Mouse (Mus musculus): ENCODE results near the gene Cd209f.
"Not testable (repeated sequence)": the region's sequence is repeated elsewhere in the genome, so short reads cannot be mapped to it uniquely, and the experiment has no call there.

Cd209f gene

DNA sequence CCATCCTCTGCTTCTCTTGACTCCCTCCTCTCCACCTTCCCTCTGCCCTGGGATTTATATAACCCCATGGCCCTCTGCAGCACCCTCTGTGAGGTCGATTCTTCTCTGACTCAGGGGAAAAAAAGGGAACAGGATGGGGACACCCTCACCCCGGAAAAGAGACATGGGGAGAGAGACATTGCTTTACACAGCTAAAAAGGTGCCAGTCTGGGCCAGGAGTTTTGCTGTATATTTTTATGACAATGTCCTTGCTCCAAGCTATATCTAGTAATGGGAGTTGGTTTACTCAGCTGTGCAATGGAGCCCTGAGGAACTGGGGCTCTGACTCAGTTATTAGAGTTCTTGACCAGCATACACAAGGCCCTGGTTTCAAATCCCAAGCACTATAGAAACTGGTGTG lies at the start of gene Cd209f:
Gene Cd209f, minus strand, starts transcription at position 101 of the 400 bp plus-strand sequence.
- not testable (repeated sequence) for DNase-seq (ENCODE audit: low spot score)

DNA sequence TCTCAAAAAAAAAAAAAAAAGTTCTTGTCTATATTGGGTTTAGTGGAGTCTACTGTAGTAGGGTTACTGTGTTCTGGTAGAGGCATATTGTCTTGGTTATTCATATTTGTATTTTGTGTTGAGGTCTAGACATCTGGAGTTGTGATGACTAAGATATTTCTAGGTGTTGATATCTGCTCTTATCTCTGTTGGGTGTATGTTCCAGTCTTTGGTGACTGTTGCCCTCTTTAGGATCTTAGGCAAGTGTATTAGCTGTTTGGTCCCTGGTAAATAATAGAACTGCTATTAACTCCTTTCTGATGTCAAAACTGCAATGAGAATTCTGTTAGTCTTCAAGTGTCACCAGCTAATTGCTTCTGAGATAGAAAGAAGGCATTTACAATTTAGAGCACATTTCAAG lies 49.2 kb upstream of the Cd209f start:
- DNase-seq (ENCODE audit: low spot score) = no peak

DNA sequence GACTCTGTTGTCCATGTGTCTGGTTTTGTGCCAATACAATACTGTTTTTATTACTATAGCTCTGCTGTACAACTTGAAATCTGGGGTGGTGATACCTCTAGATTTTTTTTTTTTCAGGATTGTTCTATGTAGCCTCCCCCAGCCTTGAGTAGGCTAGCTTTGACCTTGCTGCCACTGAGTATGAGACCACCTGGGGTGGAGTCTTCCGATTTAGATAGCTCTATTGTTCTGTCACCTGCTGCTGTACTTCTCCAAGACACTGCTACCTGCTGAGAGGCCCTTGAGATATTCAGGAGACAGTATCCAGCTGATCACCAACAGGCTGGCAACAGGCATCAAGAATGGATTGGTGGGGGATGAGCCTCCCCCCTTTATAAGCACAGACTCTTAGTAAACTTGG lies 41.6 kb upstream of the Cd209f start:
- DNase-seq (ENCODE audit: low spot score) = no peak

DNA sequence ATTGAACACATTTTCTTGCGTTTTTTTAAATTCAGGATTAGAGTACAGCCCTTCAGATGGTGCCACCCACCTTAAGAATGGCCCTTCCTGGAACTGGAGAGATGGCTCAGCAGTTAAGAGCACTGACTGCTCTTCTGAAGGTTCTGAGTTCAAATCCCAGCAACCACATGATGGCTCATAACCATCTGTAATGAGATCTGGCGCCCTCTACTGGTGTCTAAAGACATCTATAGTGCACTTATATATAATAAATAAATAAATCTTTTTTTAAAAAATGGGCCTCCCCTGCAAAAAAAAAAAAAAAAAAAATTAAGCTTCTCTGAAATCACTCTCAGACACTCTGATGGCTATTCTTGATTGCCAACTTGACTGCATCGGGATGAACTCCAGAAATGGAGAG lies 36.1 kb upstream of the Cd209f start:
- no peak for DNase-seq (ENCODE audit: low spot score)

DNA sequence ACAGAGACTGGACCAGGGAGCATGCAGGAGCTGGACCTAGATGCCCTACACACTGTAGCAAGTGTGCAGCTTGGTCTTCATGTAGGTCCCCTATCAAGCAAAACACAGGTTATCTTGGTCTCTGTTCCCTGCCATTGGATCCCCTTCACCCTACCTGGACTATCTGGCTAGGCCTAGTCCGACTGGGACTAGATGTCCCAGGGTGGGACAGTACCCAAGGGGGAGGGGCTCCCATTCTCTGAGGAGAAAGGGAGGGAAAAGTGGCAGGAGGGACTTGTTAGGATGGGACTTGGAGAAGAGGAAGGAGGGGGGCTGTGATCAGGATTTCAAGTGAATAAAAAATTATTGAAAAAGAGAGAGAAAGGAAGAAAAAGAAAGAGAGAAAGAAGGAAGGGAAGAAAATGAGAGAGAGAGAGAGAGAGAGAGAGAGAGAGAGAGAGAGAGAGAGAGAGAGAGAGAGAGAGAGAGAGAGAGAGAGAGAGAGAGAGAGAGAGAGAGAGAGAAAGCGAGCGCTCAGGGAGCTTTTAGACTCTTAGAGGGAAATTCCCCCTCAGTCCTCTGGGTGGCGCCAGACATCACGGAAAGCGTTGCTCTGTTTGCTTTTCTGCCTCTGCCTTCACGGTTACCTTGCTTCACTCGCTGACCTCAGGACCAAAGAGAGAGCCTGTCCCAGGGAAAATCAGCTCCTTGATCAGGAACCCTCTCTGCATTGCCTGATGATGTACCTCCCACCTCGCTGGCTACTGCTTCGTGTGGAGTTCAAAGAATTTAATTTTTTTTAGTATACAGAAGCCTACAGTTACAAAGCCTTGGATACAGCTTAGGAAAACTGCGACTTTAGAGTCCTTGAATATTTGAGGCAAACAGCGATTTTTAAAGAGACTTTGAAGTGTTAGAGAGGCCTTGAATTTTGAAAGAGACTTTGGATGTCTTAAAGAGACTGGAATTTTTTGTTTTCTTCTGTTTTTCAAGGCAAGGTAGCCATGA lies 34.3 kb upstream of the Cd209f start:
- DNase-seq (ENCODE audit: low spot score) = peak; percentile 58

DNA sequence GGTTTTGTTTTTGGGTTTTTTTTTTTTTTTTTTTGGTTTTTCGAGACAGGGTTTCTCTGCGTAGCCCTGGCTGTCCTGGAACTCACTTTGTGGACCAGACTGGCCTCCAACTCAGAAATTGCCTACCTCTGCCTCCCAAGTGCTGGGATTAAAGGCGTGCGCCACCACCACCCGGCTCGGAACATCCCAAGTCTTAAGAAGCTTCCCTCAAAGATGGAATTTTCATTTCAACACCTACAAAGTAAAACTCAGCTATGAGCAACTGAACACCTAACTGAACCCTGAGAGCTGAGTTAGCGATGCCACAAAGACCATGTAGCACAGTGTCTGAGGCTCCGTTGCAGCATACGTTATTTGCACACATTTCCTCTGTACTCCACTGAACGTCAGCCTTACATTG lies 28.2 kb upstream of the Cd209f start, which contains the start of gene Cd209g:
Gene Cd209g, plus strand, starts transcription at position 301 of the 400 bp plus-strand sequence.
- DNase-seq (ENCODE audit: low spot score) = no peak

DNA sequence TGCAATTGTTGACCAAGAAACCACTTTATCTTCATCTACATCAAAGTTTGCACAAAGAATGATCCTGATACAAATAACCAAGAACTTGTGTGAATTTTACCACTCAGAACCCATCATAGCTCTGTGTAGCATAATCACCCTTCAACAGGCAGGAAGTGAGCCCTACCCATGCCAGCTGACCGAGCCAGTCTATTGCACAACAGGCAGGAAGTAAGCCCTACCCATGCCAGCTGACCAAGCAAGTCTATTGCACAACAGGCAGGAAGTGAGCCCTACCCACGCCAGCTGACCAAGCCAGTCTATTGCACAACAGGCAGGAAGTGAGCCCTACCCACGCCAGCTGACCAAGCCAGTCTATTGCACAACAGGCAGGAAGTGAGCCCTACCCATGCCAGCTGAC lies 17.1 kb downstream of the Cd209f start:
- not testable (repeated sequence) for DNase-seq (ENCODE audit: low spot score)

DNA sequence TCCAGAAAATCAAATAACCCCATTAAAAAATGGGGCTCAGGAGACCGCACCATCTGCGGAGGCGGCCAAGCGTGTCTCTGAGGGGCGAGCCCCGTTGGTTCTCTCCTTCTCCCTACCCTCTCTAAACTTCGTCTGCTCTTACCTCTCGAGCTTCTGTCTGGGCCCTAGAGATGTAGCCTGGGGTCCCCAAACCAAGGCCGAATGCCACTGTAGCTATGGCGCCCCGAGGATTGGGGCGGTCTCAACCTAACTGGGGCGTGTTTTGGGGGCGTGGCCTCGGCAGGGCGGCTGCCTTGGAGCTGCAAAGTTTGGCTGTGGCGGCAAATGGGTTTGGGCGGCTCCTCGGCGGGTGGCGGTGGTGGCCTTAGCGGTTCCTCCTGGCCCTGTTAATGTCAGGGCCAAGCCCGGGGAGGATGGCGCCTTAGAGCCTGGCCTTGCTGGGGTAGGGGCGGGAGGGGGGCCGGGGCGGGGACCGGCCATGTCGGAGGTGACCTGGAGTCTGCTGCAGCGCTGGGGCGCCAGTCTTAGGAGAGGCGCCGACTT lies 18.4 kb downstream of the Cd209f start:
- not testable (repeated sequence) for DNase-seq (ENCODE audit: low spot score)
